Mouse (Mus musculus) right cerebral cortex, adult 2 months (tissue): ENCODE data around the gene Mta2.
A peak's percentile ranks its signal among the peaks of the same experiment; 100 is the strongest.

Source experiments
- DNase-seq, 2 experiments: peaks; one replicate each; pipeline ENCODE4 v3.0.0; 2021 to 2022; ENCODE audit warnings: low spot score in 2 of 2

The Mta2 gene

GRCm38 (mm10) chr19:8992769-8993624, 51.3 kb downstream of the Mta2 start:
- DNase-seq, result peak; percentile 75 to 80

- DNase-seq, result no peak
Observed at GRCm38 (mm10) chr19:8993625-8993912, 51.9 kb downstream of the Mta2 start.

- no peak for DNase-seq
Observed at GRCm38 (mm10) chr19:8994813-8995607, 53.3 kb downstream of the Mta2 start.

- peak in 1 of 2 experiments; percentile 19 for DNase-seq
Observed at GRCm38 (mm10) chr19:8996601-8997000, 54.9 kb downstream of the Mta2 start.

- peak; percentile 73 to 77 for DNase-seq
Observed at GRCm38 (mm10) chr19:8997546-8997945, 55.9 kb downstream of the Mta2 start.

- no peak for DNase-seq
Observed at GRCm38 (mm10) chr19:8998546-8998945, 56.9 kb downstream of the Mta2 start.

GRCm38 (mm10) chr19:8999223-8999622, 57.5 kb downstream of the Mta2 start:
- DNase-seq, result no peak
